Mouse (Mus musculus) urinary bladder, adult 18-20 months (tissue): ENCODE results near the gene Dnm3.

Experiments
- DNase-seq, 2 experiments: peaks; one replicate each; pipeline ENCODE4 v3.0.0; 2022; ENCODE audit warnings: low spot score in 2 of 2, mixed read lengths in 2 of 2

The Dnm3 gene

GRCm38 (mm10) chr1:162109437-162109813 is 368.4 kb downstream of the Dnm3 start:
- DNase-seq = no peak

DNA sequence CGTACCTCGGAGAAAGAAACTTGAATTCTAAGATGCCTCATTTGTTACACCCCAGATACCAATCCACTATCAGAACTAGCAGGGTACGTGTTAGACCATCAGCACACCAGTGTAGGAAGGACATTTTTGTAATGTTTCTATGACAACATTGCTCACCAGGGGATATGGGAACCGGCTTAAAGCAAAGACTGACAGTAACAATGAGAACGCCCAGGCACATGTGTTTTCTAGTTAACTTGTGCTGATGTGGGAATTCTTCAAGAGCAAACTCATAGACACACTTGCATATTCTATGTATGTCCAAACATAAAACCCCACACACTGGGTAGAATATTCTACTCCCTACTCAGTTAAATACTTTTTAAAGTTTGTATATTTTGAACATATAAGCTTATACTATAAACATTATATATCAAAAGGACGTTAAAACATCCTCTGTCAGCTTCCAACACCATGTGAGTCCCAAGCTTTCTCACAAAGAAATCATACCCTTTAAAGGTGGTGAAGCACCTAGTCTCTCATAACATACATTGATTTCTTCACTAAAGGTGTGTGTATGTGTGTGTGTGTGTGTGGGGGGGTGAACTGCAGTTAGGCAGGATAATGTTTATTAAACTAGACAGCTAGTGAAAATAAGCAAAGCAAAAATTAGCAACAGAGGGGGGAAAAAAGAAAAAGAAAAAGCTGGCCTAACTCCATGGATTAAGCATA is 369.0 kb downstream of the Dnm3 start:
- DNase-seq = no peak

DNA sequence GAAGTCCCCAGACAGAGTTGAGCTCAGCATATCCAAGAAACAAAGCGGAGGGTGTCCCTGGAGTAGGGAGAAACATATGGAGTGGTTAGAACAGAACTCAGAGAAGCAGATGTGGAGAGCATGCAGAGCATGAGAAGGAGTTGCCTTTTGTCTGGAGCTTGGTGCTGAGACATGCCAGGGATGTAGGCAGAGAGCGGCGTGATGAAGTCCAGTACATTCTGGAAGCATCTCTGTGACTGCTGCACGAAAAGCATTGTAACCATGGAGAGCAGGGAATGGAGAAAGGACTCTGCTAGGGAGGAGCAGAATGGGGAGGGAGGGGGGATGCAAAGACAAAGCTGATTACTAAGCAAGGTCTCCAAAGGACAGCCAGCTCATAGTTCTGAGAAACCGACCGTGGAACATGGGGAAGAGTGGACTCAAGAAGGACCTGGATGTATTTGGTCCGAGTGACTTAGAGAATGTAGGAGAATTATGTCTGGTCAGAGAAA is 369.6 kb downstream of the Dnm3 start:
- no peak for DNase-seq

DNA sequence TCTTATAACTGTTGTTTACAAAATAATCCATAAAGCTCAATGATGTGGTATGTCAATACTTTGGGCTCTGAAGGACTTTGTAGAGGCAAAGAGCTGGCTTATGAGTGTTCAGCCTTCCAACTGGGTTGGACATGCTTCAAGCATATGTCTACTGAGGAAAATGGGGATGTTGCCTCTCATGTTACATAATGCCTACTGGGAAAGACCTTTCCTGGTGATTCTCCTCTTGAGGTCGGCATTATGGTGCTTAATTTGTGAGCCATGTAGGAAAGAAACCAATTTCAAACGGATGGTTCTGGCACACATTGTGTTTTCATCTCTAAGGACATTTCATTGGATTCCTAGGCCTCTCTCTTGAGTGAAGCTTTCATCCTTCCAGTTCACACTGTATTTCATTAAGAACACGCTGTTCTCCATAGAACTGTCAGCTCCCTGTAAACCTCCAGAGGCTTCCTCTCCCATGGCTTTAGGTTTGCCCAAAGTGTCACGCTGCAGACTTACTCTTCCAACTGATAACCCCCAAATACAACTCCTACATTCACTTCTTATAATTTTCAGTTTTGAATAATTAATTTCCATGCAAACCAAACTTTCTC is 370.7 kb downstream of the Dnm3 start:
- no peak for DNase-seq

DNA sequence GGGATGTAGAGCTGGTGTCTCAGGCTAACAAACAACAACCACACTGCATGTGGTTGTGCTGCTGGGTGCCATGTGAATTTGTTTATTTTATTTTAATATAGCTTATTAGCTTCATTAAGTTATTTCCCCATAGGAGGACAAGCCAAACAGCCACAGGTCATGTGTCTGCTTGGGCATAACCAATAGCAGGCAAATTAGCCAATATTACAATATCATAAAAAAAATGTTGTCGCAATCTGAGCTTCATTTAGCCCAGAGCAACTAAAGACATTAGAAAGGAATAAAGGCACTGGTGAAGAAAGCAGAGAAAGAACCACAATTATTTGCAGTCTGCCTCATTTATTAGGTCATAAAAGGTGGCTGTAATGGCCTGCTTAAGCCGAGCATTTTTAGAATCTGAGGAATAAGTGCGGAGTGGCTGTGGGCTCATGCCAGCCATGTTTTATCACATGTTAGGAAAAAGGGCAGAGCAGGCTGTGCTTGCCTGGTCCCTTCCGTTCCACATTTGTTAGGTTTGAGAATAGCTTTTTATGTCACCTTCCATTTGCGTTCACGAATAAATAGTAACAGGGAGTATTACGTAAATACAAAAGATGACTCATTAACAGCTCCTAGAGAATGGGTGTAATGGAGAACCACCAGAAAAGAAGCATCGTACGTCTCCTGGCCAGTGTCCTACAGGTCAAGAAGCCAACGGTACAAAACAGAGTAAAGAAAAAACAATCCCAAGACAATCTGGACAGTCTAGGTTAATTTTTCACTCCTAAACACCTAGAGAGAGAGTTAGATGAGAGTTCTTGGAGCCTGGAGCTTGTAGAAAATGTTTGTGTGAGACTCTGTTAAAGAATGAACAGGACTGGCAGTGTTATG is 376.6 kb downstream of the Dnm3 start:
- DNase-seq = no peak

DNA sequence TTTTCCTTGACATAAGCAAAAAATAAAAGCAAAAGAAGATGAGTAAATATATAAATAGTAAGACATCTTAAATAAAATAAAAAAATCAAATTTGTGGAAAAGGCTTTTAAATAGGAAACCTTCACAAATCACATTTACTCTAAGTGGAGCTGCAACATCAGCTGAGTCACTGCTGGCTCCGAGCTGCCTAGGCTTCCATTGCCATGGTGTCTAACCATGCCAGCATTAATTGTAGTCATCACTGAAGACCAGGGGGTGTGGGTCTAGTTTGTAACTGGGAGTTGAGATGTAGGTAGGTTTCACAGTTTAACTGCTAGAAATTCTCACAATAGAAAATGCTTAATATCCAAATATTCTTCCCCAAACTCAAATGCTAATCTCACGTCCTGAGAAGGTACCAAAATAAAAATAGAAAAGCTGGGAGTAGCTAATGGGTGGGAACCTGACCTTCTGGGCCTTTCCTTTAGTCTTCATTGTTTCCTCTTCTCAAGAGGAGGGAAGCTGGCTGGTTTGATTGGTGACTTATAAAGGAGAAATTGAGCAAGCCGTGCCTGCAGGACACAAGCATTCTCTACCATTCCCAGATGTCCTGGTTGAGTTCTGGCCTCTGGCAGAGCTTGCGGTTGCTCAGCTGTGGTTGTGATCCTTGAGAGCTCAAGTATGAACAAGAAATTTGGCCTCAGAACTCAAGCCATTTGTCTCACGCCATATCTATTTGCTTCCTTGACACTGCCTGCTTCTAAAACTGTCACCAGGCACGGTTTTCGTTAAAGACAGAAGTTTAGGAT is 377.6 kb downstream of the Dnm3 start:
- no peak for DNase-seq

- DNase-seq = no peak
These were observed 378.6 kb downstream of the Dnm3 start for GRCm38 (mm10) chr1:162099203-162099602.

GRCm38 (mm10) chr1:162094523-162095272 is 383.1 kb downstream of the Dnm3 start:
- DNase-seq = no peak

DNA sequence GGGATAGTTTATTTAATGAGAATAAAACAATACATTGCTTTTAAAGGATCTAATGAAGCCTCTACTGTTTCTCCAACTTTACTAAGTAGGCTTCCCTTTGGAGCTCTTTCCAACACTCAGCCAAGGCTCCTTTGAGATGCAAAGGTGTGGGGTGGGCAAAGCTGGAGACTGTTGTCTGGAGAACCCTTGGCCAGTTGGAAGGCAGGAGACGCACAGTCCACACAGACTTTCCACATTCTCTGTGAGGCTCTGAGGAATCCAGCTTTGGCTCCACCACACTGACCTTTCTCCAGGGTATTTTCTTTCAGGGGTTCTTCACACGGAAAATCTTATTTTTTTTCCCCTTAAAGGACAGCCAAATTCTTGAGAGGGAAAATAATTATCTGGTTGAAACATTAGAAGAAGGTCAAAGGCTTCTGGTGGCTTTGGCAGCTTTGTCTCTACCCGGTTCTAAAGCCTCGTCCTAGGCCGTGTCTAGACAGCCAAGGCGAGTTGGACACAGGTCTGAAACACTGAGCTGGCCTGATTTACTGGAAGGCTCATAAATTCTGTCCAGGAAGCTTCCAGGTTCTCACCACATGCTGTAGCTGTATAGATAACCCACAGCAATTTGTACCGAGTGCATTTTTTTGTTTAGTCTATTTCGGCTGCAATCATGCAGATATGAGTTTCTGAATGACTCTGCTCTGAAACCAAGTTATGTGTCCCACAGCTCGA is 383.9 kb downstream of the Dnm3 start:
- no peak for DNase-seq

DNA sequence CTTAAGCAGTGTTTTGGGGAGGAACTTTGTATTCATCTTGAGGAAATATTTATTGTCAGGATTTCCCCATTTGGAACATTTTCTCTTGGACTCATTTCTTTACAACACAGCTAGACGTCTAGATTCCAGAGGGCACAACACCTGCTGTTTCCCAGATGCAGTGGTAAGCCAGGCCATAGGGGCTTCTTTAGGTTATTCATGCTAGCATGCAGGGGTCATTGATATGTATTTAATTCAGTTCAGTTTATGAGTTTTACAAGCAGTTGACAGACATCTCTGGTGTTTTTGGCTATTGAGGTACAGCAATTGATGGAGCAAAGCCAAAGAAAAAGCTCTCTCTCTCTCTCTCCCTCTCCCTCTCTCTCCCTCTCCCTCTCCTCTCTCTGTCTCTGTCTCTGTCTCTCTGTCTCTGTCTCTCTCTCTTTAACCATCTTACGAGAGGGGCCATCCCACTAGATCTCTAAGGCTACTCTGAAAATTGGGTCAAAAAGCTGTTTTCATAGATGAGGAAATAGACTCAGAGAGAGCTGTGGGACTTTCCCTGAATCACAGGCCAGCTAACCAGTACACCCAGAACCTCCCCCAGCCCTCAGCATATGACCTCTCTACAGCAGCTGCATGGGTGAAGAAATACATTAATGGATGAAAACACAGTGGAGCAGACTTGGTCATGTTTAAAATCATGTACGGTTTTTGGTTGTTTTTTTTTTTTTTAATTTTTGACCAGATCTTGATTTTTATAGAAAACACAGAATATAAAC is 384.8 kb downstream of the Dnm3 start:
- no peak for DNase-seq

DNA sequence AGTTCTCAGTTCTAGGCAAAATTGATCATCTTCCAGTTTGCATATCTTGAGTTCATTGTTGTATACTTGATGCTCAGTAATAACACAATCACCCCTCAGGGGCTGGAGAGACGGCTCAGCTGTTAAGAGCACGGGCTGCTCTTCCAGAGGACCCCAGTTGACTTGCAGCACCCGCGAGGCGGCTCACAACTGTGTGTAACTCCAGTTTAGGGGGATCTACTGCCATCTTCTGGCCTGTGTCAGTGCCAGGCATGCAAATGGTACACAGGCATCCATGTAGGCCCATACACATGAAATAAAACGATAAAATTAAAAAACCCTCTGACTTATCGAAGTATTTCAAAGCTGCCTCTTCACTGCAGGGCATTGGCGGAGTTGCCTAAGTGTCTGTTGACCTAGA is 385.4 kb downstream of the Dnm3 start:
- DNase-seq = no peak

GRCm38 (mm10) chr1:162083886-162084478 is 393.9 kb downstream of the Dnm3 start:
- no peak for DNase-seq

DNA sequence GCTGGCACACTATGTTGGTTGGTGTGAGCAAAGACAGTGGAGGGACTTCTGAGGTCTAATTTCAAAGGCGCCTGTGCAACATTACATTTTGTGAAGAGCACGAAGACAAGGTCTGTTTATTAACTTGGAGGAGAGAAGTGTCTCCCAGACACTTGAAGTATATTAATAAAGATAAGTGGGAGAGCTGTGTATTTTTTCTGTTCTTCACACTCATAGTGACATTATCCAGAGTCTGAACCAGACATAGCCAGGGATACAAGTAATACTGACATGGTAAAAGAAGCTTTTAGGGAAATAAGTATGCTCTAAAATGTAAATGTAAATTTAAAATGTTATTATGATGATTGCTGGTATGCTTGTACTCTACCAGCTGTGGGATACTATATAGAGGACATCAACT is 394.5 kb downstream of the Dnm3 start:
- DNase-seq = no peak

DNA sequence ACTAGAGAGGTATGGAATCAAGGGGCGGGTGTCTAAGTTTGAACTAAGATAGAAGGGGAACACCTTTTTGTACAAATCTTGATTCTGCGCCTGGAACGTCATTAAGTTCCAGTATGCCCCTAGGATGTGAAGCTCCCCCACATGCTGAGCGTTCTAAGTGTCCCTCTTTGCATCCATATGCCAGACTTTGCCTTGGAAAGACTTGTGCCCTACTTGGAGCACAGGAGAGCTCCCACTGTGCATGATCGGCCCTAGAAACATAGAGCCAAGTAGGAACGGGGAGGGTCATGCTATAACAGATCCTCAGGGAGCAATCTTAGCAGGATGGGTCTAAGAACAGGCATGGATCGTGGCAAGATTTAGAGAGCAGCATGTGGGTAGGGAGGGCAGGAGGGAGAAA is 395.1 kb downstream of the Dnm3 start:
- DNase-seq = no peak

- DNase-seq = no peak
These were observed 396.0 kb downstream of the Dnm3 start for GRCm38 (mm10) chr1:162081693-162082372.

DNA sequence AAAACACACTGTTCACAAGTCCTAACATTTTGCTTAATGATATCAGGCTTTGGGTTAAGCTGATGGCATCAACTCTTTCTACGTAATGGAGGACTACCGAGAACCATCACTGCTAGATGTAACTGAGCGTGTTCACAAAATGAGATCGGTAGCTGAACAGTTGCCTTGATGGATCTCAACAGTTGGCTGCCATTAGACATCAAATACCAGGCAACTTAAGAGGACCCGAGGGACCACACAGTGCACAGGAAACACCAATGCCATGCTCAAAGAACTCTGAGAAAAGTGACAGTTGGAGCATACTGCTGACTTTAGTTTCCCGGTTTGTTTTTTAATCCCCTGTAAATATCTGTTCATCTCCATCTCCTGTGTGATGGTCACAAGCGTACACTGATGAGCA is 397.8 kb downstream of the Dnm3 start:
- DNase-seq = no peak

- DNase-seq = no peak
These were observed 400.4 kb downstream of the Dnm3 start for GRCm38 (mm10) chr1:162077454-162077853.

- DNase-seq = no peak
These were observed 401.2 kb downstream of the Dnm3 start for GRCm38 (mm10) chr1:162076581-162077001.

DNA sequence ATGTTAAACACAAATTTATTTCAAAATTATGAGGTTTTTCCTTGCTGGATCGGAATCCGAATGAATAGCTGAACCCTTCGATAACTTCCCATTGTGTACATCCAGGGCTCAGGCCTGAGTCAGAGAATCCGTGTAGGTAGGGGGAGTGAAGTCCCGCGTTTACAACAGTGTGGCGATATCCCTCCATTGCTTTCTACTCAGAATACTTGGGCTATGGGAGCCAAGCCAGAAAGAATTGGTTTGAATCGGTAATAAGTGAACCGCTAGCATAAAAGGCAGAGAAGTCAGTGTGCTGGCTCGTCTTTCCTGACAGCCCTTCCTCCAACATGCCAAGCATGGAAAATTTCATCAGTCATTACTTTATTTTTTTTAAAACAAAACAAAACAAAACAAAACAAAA is 402.0 kb downstream of the Dnm3 start:
- DNase-seq = no peak
